Mouse (Mus musculus): ENCODE results near the gene Rpl24.

DNA sequence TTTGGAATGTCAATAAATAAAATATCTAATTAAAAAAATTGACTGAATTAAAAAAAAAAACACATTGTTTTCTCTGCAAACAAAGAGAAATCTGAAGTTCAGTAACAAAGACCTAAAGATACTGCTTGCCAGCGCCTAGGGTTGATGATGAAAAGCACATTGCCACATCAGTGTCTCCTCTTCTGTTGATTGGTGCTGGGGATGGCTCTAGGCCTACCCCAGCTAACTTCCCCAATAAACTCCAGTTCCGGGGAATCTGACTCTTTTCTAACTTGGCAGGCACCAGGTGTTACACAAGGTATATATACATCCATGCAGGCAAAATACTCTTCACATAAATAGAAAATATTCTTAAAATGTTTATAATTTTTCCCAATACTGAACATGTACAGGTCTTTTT is 28.2 kb downstream of the Rpl24 start:
- TF ChIP-seq CTCF (IDR thresholded peaks at IDR 0.05; ENCODE audit: control insufficient read depth, insufficient read depth, insufficient read length) (no peak), CEBPB (IDR thresholded peaks at IDR 0.05; ENCODE audit: low read depth) (no peak), MAX (IDR thresholded peaks at IDR 0.05) (no peak), USF1 (IDR thresholded peaks at IDR 0.05; ENCODE audit: low read depth) (no peak)

Measured in C2C12 (cell line).